Mouse (Mus musculus): ENCODE measurements around the gene Slc24a3. TPM values are rescaled to one million over a fixed set of nuclear protein-coding genes. Genes with fewer than 3 reads are reported as not detected.

Gene Slc24a3
- total RNA-seq, 2 experiments from 2014 or later = 1.3 to 2.0 TPM

GRCm38 (mm10) chr2:145670131-145670530 is 502.6 kb downstream of the Slc24a3 start:
- Histone ChIP-seq H3K4me3 (no peak overlapping the region), H3K27ac (no peak overlapping the region)
- DNase-seq = no peak
- intact Hi-C loops (cut with DNase I) = no loop called here
- no peak for TF ChIP-seq CTCF (IDR thresholded peaks at IDR 0.05)

DNA sequence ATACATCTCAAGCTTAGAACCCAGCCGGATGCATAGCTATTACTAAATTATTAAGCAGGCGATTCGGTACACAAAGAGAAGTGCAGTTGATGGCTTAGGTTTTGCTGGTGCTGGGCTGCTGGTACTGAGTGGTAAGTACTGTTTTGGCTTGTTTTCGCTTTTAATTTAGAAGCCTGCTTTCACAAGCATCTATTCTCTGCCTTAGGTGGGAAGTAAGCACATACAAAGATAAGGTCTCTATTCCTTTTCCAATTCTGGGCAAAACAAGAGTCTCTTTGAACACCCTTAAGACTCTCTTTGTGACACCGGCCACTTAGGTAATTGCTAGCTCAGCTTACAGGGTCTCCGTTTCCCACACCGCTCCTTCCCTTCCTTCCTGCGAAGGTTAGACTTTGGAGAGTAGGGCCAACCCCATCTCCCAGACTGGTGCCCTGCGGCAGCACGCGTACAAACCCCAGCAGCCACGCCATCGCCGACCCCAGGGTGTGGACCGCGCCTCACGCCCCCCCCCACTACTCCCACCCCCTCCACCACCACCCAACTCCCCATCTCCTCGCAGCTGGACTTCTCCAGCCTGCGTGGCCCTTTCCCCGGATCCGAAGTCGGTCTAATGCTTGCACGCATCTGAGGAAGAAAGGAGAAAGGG is 507.1 kb downstream of the Slc24a3 start:
- TF ChIP-seq CTCF (IDR thresholded peaks at IDR 0.05) = no peak
- Histone ChIP-seq H3K27ac (peak overlapping the region; percentile 46), H3K4me3 (peak overlapping the region; percentile 91)
- no peak for DNase-seq
- intact Hi-C loops (cut with DNase I) = no loop called here

DNA sequence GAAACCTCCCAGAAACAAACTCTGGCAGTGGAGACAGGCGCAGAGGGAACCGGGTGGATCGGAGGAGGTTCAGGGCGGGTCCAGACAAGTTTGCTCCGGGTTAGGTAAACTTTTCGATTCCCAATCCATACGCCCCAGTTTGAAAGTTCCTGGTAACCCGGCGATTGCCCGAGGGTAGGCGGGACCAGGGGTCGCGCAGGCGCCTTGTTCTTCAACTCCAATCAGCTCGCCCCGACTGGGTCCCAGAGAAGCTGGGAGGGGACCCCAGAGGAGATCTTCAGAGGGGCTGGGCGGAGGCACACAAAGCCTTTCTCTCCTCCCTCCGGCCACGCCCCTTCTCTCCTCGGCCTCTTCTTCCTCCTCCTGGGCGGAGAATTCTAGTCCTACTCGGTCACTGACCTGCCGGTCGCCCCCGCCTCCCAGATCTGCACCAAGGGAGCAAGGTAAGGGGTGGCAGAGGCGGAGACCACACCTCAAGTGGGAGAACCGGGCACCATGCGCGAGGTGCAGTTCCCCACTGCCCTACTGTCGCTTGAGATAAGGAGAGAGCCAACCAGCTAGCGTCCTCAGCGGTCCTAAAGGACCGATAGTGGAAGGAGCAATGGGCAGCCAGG is 507.7 kb downstream of the Slc24a3 start, which contains the start of gene Rin2:
Gene Rin2, plus strand, starts transcription at position 74 of the 614 bp plus-strand sequence.
- intact Hi-C loops (cut with DNase I) = no loop called here
- TF ChIP-seq CTCF (IDR thresholded peaks at IDR 0.05) = no peak
- peak within 1 kb of the TSS; percentile 91 for H3K4me3 ChIP-seq
- H3K27ac ChIP-seq = peak within 1 kb of the TSS; percentile 46
- DNase-seq = peak; percentile 66

DNA sequence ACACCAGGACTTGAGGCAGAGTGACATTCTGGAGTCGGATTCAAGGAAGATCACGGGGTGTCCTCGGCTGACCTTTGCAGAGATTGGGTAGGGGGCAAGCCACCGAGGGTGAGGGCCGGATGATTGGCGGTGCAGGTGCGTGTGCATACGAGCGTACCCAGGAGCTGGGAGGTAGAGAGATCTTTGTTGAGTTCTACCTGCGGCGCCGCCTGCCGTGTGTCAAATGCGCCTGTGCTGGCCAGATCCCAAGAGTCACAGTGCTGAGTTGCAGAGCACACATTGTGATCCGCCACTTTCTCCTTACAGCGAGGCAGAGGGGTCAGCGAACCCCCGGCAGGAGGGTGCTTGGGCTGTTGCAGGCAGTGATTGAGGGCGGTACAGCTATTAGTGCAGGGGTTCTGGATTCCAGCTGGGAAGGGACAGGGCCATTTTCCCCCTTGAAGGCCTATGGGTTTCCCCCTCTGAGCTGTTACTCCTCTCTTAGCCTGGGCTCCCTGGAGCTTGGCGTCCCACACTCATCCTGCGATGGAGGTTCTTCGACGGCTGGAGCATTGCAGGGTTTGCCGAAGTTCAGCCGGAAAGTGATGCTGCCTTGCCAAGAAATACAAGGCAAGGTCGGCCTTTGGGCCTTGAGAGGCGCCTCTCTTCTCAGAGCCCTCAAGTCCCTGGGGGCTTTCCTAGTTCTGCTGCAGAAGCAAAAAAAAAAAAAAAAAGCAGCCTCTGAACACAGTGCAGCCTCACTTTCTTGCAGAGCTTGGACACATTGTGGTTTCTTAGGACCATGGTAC is 508.4 kb downstream of the Slc24a3 start:
- TF ChIP-seq CTCF (IDR thresholded peaks at IDR 0.05) = no peak
- peak; percentile 32 for DNase-seq

GRCm38 (mm10) chr2:145676544-145676925 is 509.0 kb downstream of the Slc24a3 start:
- Histone ChIP-seq H3K4me3 (no peak overlapping the region; the same call in 1 of the 2 replicates), H3K27ac (no peak overlapping the region)
- intact Hi-C loops (cut with DNase I) = no loop called here
- DNase-seq = no peak
- TF ChIP-seq CTCF (IDR thresholded peaks at IDR 0.05) = no peak

More for the DNA sequence above, 508.4 kb downstream of the Slc24a3 start:
- peak overlapping the region; percentile 91 for H3K4me3 ChIP-seq
- peak overlapping the region; percentile 46 for H3K27ac ChIP-seq
- intact Hi-C loops (cut with DNase I) = no loop called here

GRCm38 (mm10) chr2:145676936-145677335 is 509.4 kb downstream of the Slc24a3 start:
- intact Hi-C loops (cut with DNase I) = no loop called here
- no peak overlapping the region for H3K4me3 ChIP-seq
- H3K27ac ChIP-seq = no peak overlapping the region
- TF ChIP-seq CTCF (IDR thresholded peaks at IDR 0.05) = no peak
- no peak for DNase-seq

DNA sequence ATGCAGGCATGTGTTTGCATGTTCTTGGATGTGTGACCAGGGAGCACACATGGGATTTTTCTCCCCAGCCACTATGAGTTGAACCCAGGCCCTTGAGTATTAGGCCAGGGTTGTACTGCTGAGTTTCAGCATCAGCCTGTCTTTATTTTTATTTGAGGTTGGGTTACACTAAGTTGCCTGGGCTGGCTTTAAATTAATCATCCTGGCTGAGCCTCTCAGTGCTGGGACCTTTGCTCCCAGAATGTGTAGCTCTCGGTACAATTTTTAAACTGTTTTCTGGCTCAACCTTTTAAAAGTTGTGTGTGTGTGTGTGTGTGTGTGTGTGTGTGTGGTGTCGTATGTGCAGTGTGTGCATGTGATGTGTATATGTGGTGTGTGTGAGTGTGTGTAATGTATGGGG is 512.6 kb downstream of the Slc24a3 start:
- intact Hi-C loops (cut with DNase I) = no loop called here
- no peak for TF ChIP-seq CTCF (IDR thresholded peaks at IDR 0.05)
- no peak overlapping the region for H3K27ac ChIP-seq
- no peak for DNase-seq
- no peak overlapping the region for H3K4me3 ChIP-seq

GRCm38 (mm10) chr2:145680762-145681161 is 513.2 kb downstream of the Slc24a3 start:
- intact Hi-C loops (cut with DNase I) = no loop called here
- Histone ChIP-seq H3K27ac (no peak overlapping the region), H3K4me3 (no peak overlapping the region)
- no peak for DNase-seq
- TF ChIP-seq CTCF (IDR thresholded peaks at IDR 0.05) = no peak

DNA sequence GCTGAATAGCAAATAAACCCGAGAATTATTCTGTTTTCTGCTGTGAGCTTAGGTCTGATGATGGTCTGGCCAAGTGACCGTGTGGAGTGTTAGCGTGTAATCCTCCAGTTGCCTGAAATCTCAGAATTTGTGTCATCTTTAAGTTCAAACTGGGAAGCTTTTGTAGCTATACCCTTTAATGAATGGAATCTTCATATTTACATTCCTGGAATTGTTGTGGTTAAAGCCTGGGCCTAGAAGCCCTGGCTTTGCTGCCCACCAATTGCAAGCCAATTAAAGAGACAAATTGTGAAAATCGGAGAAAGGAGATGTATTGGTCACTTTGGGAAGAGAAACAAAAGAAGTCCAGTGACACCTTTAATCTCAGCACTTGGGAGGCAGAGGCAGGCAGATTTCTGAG is 514.1 kb downstream of the Slc24a3 start:
- intact Hi-C loops (cut with DNase I) = no loop called here
- no peak for DNase-seq
- no peak for TF ChIP-seq CTCF (IDR thresholded peaks at IDR 0.05)
- Histone ChIP-seq H3K27ac (no peak overlapping the region), H3K4me3 (no peak overlapping the region)

DNA sequence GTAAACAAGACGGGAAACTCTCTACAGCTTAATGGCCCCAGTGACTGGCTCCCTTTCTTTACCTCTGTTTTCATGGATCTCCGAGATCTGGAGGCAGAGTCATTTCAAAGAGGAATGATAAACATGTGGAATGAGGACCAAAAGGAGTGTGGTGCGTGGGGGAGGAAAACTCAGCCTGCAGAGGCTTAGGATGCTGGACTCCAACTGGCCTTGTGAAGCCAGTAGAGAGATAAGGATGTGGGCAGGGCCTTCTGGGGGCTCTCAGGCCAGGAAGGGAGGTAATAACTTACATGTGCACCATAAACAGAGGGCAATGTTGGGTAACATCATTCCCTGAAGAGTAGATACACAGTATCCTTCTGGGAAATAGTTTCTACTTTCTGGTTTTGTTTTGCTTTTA is 515.4 kb downstream of the Slc24a3 start:
- Histone ChIP-seq H3K4me3 (no peak overlapping the region), H3K27ac (no peak overlapping the region)
- DNase-seq = no peak
- TF ChIP-seq CTCF (IDR thresholded peaks at IDR 0.05) = no peak
- intact Hi-C loops (cut with DNase I) = no loop called here

DNA sequence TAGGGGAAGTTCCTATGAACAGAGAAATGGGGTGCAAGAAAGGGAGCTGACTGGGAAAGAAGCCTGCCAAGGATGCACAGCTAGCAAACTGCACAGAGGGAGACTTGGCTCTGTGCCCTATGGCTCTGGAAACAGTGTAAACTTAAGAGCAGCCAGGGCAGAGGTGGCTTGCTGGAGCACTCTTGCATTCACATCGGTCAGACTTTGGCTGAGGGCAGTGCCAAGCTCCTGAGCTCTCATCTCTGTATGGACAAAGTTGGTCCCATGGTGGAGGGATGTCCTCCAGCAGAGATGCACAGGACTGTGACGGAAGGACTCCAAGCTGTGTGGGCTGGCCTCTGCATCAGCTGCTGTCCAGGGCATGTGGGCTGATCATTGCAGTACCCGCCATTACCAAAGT is 516.0 kb downstream of the Slc24a3 start:
- no peak overlapping the region for H3K27ac ChIP-seq
- no peak for DNase-seq
- TF ChIP-seq CTCF (IDR thresholded peaks at IDR 0.05) = no peak
- no peak overlapping the region for H3K4me3 ChIP-seq
- intact Hi-C loops (cut with DNase I) = no loop called here

- no peak for DNase-seq
- TF ChIP-seq CTCF (IDR thresholded peaks at IDR 0.05) = no peak
- no peak overlapping the region for H3K27ac ChIP-seq
- intact Hi-C loops (cut with DNase I) = no loop called here
- no peak overlapping the region for H3K4me3 ChIP-seq
These were observed 516.6 kb downstream of the Slc24a3 start for GRCm38 (mm10) chr2:145684151-145684550.

DNA sequence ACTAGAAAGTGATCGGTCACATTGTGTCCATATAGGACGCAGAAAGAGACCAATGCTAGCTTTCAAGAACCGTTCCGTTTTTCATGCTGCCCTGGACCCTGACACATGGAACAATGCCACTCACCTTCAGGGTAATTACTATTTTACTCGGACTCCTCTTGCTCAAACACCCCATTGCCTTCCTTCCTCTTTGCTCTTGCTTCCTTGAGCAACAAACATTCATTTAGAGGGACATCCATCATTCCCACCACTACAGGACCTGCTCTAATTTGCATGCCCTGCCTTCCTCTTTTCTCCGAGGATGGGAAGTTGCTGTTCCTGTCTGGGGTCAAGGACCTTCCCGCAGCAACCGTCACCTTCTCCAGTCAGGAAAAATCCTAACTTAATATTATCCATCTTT is 517.3 kb downstream of the Slc24a3 start:
- intact Hi-C loops (cut with DNase I) = no loop called here
- no peak for TF ChIP-seq CTCF (IDR thresholded peaks at IDR 0.05)
- no peak overlapping the region for H3K4me3 ChIP-seq
- H3K27ac ChIP-seq = no peak overlapping the region
- no peak for DNase-seq
